Mouse (Mus musculus): ENCODE results near the gene Scrn1. TPM values are rescaled to one million over a fixed set of nuclear protein-coding genes. Genes with fewer than 3 reads are reported as not detected.
A peak's percentile ranks its signal among the peaks of the same experiment; 100 is the strongest.

Scrn1 gene
- polyA plus RNA-seq, 1 experiment from 2014 or later = 125 TPM

DNA sequence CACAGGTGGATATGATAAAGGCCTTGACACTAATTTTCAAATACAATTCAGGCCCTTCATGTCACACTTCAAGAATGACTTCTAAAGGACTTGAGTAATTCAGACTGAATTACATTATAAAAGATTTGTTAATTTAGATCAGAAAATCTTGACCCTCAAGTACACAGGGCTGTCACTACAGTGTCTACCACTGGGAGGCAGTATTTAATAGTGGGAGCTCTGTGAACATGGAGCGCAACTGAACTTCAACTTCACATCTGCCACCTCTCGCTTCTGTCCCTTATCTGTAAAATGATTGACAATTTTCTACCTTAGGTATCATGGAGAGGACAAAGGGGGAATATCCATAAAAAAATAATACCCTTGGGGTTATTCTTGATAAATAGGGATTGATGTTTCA is 19.9 kb upstream of the Scrn1 start:
- Histone ChIP-seq H3K4me1 (ENCODE audit: control insufficient read depth, insufficient read depth, low read length) (no peaks in the 10 kb centered on the region), H3K4me2 (ENCODE audit: low read length) (no peak overlapping the region), H3K27me3 (ENCODE audit: control insufficient read depth, insufficient read depth, low read depth, low read length) (no peaks in the 10 kb centered on the region), H3K9ac (ENCODE audit: low read depth, low read length) (no peak overlapping the region), H3K9me3 (replicated peaks; ENCODE audit: control insufficient read depth, low read length, poor library complexity, severe bottlenecking) (no peaks in the 10 kb centered on the region), H3K27ac (ENCODE audit: low read length) (no peak overlapping the region), H3K4me3 (ENCODE audit: low read depth, low read length) (no peak overlapping the region), H3K36me3 (ENCODE audit: control insufficient read depth, insufficient read depth, low read length) (no peaks in the 10 kb centered on the region)
- 23% methylated on average over 2 of the region's 2 CpGs for WGBS
- no peak for ATAC-seq

DNA sequence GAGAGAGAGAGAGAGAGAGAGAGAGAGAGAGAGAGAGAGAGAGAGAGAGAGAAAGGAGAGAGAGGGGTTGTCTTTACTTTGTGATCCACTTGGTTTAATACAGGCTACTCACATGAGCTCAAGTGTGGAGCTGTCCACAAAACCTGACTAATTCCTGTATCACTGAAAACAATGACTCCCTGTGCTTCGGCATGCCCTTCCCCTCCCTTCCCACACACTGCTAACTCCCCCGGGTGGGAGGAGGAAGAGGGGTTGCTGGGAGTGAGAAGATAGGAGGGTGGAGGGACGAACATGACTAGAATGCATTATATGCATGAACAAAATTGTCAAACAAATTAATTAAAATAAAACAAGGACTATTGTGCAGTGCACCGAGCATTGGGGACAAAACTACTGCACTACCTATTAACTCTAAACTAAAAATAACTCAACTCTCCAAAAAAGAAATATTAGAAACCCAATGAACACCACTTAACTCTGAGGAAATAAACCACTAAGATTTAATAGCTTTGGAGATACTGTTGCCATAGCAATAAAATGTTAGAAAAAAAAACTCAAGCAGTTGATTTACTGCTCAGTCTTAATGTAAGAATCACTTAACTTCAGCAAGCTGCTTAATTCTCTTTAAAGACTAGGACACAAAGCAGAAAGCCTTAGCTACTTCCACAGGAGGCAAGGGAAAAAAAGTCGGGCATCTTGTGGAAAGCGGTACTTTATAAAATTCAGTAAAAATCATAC is 7.1 kb upstream of the Scrn1 start:
- ATAC-seq = no peak; the same call in 1 of the 2 replicates
- Histone ChIP-seq H3K9ac (ENCODE audit: low read depth, low read length) (no peak overlapping the region), H3K4me2 (ENCODE audit: low read length) (no peak overlapping the region), H3K27me3 (ENCODE audit: control insufficient read depth, insufficient read depth, low read depth, low read length) (no peaks in the 10 kb centered on the region), H3K4me1 (ENCODE audit: control insufficient read depth, insufficient read depth, low read length) (peaks cover 25% of the 10 kb centered on the region), H3K27ac (ENCODE audit: low read length) (no peak overlapping the region), H3K36me3 (ENCODE audit: control insufficient read depth, insufficient read depth, low read length) (no peaks in the 10 kb centered on the region), H3K9me3 (replicated peaks; ENCODE audit: control insufficient read depth, low read length, poor library complexity, severe bottlenecking) (no peaks in the 10 kb centered on the region), H3K4me3 (ENCODE audit: low read depth, low read length) (no peak overlapping the region)
- WGBS = 16% methylated on average over 6 of the region's 6 CpGs

DNA sequence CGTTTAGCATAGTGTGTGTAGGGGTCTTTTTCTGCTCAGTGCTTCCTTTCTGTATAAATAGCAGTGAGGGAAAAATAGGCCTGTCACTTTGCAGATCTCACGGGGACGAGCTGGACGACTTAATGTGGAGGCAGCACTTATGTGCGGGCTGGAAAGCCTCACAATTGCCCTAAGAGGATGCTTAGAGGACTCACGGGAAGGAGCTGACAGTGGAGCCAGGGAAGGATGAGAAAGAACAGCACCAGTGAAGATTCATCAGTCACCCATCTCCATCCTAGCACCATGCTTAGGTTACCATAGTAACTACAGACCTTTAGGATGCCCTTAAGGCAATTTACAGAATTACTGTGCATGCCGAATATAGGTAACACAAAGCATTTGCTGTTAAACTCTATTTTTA is 3.5 kb upstream of the Scrn1 start:
- 15% methylated on average over 7 of the region's 7 CpGs for WGBS
- Histone ChIP-seq H3K36me3 (ENCODE audit: control insufficient read depth, insufficient read depth, low read length) (no peaks in the 10 kb centered on the region), H3K27me3 (ENCODE audit: control insufficient read depth, insufficient read depth, low read depth, low read length) (no peaks in the 10 kb centered on the region), H3K9ac (ENCODE audit: low read depth, low read length) (peak overlapping the region; percentile 48), H3K27ac (ENCODE audit: low read length) (peak overlapping the region; percentile 59), H3K4me2 (ENCODE audit: low read length) (peak overlapping the region; percentile 36), H3K9me3 (replicated peaks; ENCODE audit: control insufficient read depth, low read length, poor library complexity, severe bottlenecking) (no peaks in the 10 kb centered on the region), H3K4me3 (ENCODE audit: low read depth, low read length) (no peak overlapping the region), H3K4me1 (ENCODE audit: control insufficient read depth, insufficient read depth, low read length) (peaks cover 27% of the 10 kb centered on the region)
- 0 out of 2 replicates have a peak, but pooled peaks have one; percentile 19 for ATAC-seq

- no peaks in the 10 kb centered on the region for H3K9me3 ChIP-seq (replicated peaks; ENCODE audit: control insufficient read depth, low read length, poor library complexity, severe bottlenecking)
- WGBS = 5% methylated on average over 6 of the region's 6 CpGs
- peaks cover 37% of the 10 kb centered on the region for H3K4me1 ChIP-seq (ENCODE audit: control insufficient read depth, insufficient read depth, low read length)
- peak overlapping the region; percentile 94 for H3K27ac ChIP-seq (ENCODE audit: low read length)
- ATAC-seq = no peak
- no peaks in the 10 kb centered on the region for H3K36me3 ChIP-seq (ENCODE audit: control insufficient read depth, insufficient read depth, low read length)
- H3K4me2 ChIP-seq (ENCODE audit: low read length) = peak overlapping the region; percentile 80
- peak overlapping the region; percentile 93 for H3K9ac ChIP-seq (ENCODE audit: low read depth, low read length)
- H3K27me3 ChIP-seq (ENCODE audit: control insufficient read depth, insufficient read depth, low read depth, low read length) = no peaks in the 10 kb centered on the region
- H3K4me3 ChIP-seq (ENCODE audit: low read depth, low read length) = peak overlapping the region; percentile 69
These were observed 244 bp upstream of the Scrn1 start for GRCm38 (mm10) chr6:54566546-54566919.

DNA sequence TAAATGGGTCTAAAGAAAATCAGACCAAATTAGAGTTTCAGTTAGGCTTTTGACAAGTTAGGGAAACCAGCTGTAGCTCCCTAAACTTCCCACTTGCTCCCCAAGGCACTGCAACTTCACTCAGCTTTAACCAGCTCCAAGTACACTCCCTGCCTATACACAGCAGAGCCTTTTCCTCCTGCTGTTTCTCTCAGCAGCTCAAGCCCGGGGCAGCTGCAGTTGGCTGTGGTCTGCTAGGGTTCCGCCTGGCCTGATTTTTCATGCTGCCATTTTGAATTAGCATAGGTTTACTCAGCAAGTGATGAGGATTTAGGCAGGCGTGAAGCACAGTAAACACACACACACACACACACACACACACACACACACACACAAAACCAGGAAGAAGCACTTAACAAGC is 1.3 kb downstream of the Scrn1 start:
- Histone ChIP-seq H3K4me1 (ENCODE audit: control insufficient read depth, insufficient read depth, low read length) (peaks cover 37% of the 10 kb centered on the region), H3K36me3 (ENCODE audit: control insufficient read depth, insufficient read depth, low read length) (no peaks in the 10 kb centered on the region), H3K27ac (ENCODE audit: low read length) (peak overlapping the region; percentile 94), H3K4me3 (ENCODE audit: low read depth, low read length) (peak overlapping the region; percentile 69), H3K4me2 (ENCODE audit: low read length) (peak overlapping the region; percentile 80), H3K9ac (ENCODE audit: low read depth, low read length) (peak overlapping the region; percentile 93), H3K27me3 (ENCODE audit: control insufficient read depth, insufficient read depth, low read depth, low read length) (no peaks in the 10 kb centered on the region), H3K9me3 (replicated peaks; ENCODE audit: control insufficient read depth, low read length, poor library complexity, severe bottlenecking) (no peaks in the 10 kb centered on the region)
- peak; percentile 57; the same call in 1 of the 2 replicates for ATAC-seq
- WGBS = 2% methylated on average over 3 of the region's 3 CpGs

GRCm38 (mm10) chr6:54564506-54564991 is 1.7 kb downstream of the Scrn1 start:
- 23% methylated on average over 9 of the region's 9 CpGs for whole genome bisulfite sequencing
- Histone ChIP-seq H3K9ac (ENCODE audit: low read depth, low read length) (peak overlapping the region; percentile 93), H3K27me3 (ENCODE audit: control insufficient read depth, insufficient read depth, low read depth, low read length) (no peaks in the 10 kb centered on the region), H3K4me2 (ENCODE audit: low read length) (peak overlapping the region; percentile 80), H3K4me1 (ENCODE audit: control insufficient read depth, insufficient read depth, low read length) (peaks cover 33% of the 10 kb centered on the region), H3K36me3 (ENCODE audit: control insufficient read depth, insufficient read depth, low read length) (no peaks in the 10 kb centered on the region), H3K27ac (ENCODE audit: low read length) (peak overlapping the region; percentile 94), H3K4me3 (ENCODE audit: low read depth, low read length) (peak overlapping the region; percentile 69), H3K9me3 (replicated peaks; ENCODE audit: control insufficient read depth, low read length, poor library complexity, severe bottlenecking) (no peaks in the 10 kb centered on the region)
- no peak for ATAC-seq

GRCm38 (mm10) chr6:54563561-54563960 is 2.7 kb downstream of the Scrn1 start:
- Histone ChIP-seq H3K4me3 (ENCODE audit: low read depth, low read length) (peak overlapping the region; percentile 69; the same call in 1 of the 2 replicates), H3K4me2 (ENCODE audit: low read length) (peak overlapping the region; percentile 80), H3K27me3 (ENCODE audit: control insufficient read depth, insufficient read depth, low read depth, low read length) (no peaks in the 10 kb centered on the region), H3K4me1 (ENCODE audit: control insufficient read depth, insufficient read depth, low read length) (peaks cover 26% of the 10 kb centered on the region), H3K9me3 (replicated peaks; ENCODE audit: control insufficient read depth, low read length, poor library complexity, severe bottlenecking) (no peaks in the 10 kb centered on the region), H3K27ac (ENCODE audit: low read length) (no peak overlapping the region; the same call in 1 of the 2 replicates), H3K9ac (ENCODE audit: low read depth, low read length) (no peak overlapping the region), H3K36me3 (ENCODE audit: control insufficient read depth, insufficient read depth, low read length) (no peaks in the 10 kb centered on the region)
- no peak for ATAC-seq
- 88% methylated on average over 4 of the region's 4 CpGs for WGBS

DNA sequence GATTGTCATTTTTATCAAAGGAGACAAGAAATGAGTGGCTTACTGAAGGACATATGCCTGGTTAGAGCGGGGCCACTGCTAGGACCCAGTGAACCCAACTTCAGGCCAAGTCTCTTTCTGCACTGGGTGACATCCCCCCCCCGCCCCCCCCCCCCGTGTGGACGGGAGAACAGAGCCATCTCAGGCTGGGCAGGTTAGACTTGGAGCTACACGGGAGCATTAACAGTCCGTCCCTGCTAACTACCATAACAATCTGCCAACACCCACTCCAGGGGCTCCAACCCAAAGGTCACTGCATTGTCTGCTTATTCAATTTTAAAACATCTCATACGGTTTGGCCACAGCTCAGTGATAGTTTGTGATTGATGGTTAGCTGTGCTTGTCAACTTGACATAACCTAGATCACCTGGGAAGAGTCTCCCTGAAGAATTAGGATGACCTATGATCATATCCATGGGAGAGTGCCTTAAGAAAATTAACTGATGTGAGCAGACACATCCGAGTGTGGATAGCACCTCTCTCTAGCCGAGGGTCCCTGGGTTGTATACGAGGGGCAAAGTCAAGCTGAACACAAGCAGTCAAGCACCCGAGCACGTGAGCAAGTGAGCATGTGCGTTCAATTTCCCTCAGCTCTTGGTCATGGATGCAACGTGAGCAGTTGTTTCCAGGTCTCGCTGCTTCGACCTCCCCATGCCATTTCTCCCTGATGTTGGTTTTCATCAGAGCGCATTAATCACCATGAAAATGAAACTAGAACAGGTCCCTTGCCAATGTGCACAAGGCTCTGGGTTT is 4.1 kb downstream of the Scrn1 start:
- H3K9ac ChIP-seq (ENCODE audit: low read depth, low read length) = no peak overlapping the region
- H3K4me2 ChIP-seq (ENCODE audit: low read length) = 0 out of 2 replicates have a peak overlapping the region, but pooled peaks have one; percentile 17
- no peaks in the 10 kb centered on the region for H3K36me3 ChIP-seq (ENCODE audit: control insufficient read depth, insufficient read depth, low read length)
- no peaks in the 10 kb centered on the region for H3K9me3 ChIP-seq (replicated peaks; ENCODE audit: control insufficient read depth, low read length, poor library complexity, severe bottlenecking)
- no peak overlapping the region for H3K27ac ChIP-seq (ENCODE audit: low read length)
- 68% methylated on average over 16 of the region's 17 CpGs for WGBS
- H3K4me3 ChIP-seq (ENCODE audit: low read depth, low read length) = no peak overlapping the region
- no peak for ATAC-seq
- H3K27me3 ChIP-seq (ENCODE audit: control insufficient read depth, insufficient read depth, low read depth, low read length) = no peaks in the 10 kb centered on the region
- peaks cover 26% of the 10 kb centered on the region for H3K4me1 ChIP-seq (ENCODE audit: control insufficient read depth, insufficient read depth, low read length)

DNA sequence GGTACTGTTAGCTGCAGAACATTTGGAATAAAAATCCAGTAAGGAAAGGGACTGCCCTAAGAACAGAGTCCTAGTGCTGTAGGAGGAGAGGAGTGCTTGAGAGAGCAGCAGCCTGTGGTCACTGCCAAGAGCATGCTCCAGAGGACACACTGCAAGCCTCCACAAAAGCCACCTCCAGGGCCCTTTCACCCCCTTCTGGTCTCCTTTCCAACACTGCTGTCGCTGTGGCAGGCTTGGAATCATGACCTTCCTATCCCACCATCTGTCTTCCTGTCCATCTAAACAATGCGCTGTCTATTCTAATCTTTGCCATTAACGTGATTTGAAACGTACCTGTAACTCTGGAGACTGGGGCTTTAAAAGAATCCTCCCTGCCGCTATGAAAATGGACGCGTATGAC is 7.8 kb downstream of the Scrn1 start:
- Histone ChIP-seq H3K27me3 (ENCODE audit: control insufficient read depth, insufficient read depth, low read depth, low read length) (no peaks in the 10 kb centered on the region), H3K36me3 (ENCODE audit: control insufficient read depth, insufficient read depth, low read length) (no peaks in the 10 kb centered on the region), H3K9me3 (replicated peaks; ENCODE audit: control insufficient read depth, low read length, poor library complexity, severe bottlenecking) (no peaks in the 10 kb centered on the region), H3K4me1 (ENCODE audit: control insufficient read depth, insufficient read depth, low read length) (peaks cover 31% of the 10 kb centered on the region), H3K27ac (ENCODE audit: low read length) (no peak overlapping the region), H3K4me3 (ENCODE audit: low read depth, low read length) (no peak overlapping the region), H3K9ac (ENCODE audit: low read depth, low read length) (no peak overlapping the region), H3K4me2 (ENCODE audit: low read length) (no peak overlapping the region)
- no peak for ATAC-seq
- WGBS = 58% methylated on average over 7 of the region's 7 CpGs
